Mouse (Mus musculus) G1E (cell line): ENCODE results near the gene Hopx. TPM values are rescaled to one million over a fixed set of nuclear protein-coding genes. Genes with fewer than 3 reads are reported as not detected.
"Not testable (repeated sequence)": the region's sequence is repeated elsewhere in the genome, so short reads cannot be mapped to it uniquely, and the experiment has no call there.

Source experiments
- ATAC-seq: 2 replicates; pipeline ENCODE4 v1.8.0; 2016; ENCODE audit warnings: mild to moderate bottlenecking; ENCODE audit not compliant: insufficient number of reproducible peaks, poor library complexity, low FRiP score, severe bottlenecking; ENCODE audit errors: extremely low read depth
- DNase-seq: peaks from one replicate; pipeline ENCODE4 v3.0.0; 2012; ENCODE audit warnings: low spot score
- H3K27me3 ChIP-seq: 2 replicates; pipeline ENCODE4 v1.6.1; 2012; ENCODE audit warnings: mild to moderate bottlenecking, low read length, inconsistent platforms; ENCODE audit not compliant: insufficient read depth
- H3K36me3 ChIP-seq: replicated peaks from 2 replicates; pipeline ENCODE3; 2012; ENCODE audit warnings: mild to moderate bottlenecking, inconsistent platforms
- H3K4me1 ChIP-seq: 2 replicates; pipeline ENCODE4 v1.6.1; 2012; ENCODE audit warnings: low read depth, low read length, inconsistent platforms, mixed read lengths; ENCODE audit not compliant: insufficient read depth
- H3K4me3 ChIP-seq: 2 replicates; pipeline ENCODE4 v1.5.1; 2012; ENCODE audit warnings: low read depth, mild to moderate bottlenecking, inconsistent platforms, low read length, moderate library complexity, mixed read lengths
- H3K9me3 ChIP-seq: replicated peaks from 2 replicates; pipeline ENCODE4 v1.6.1; 2012; ENCODE audit warnings: inconsistent platforms
- CTCF ChIP-seq: IDR thresholded peaks from 2 replicates; pipeline ENCODE4 v1.5.1; 2012; ENCODE audit warnings: low read depth, low read length, inconsistent platforms, mixed read lengths
- GATA1 ChIP-seq: IDR thresholded peaks from 2 replicates; pipeline ENCODE4 v1.6.1; 2012; ENCODE audit warnings: borderline replicate concordance, low read length, inconsistent platforms, mixed read lengths
- GATA2 ChIP-seq: IDR thresholded peaks from 2 replicates; pipeline ENCODE4 v1.6.1; 2012; ENCODE audit warnings: low read depth, low read length, inconsistent platforms, borderline replicate concordance
- POLR2AphosphoS5 ChIP-seq: IDR thresholded peaks from 2 replicates; pipeline ENCODE4 v1.6.1; 2012; ENCODE audit warnings: low read depth, low read length, inconsistent platforms; ENCODE audit not compliant: insufficient replicate concordance
- TAL1 ChIP-seq: conservative IDR thresholded peaks from 2 replicates; pipeline ENCODE4 v1.6.1; 2012; ENCODE audit warnings: low read depth, low read length, inconsistent platforms, mixed read lengths
- polyA plus RNA-seq: library from polyadenylated mRNA; stranded (reverse); fragments of >175 nt; gene quantifications from 2 replicates; pipeline ENCODE4 v1.2.3, GENCODE M21; 2012
- total RNA-seq, 2 experiments: library from RNA; stranded (forward) in 1 of 2; stranded (reverse) in 1 of 2; fragments of 200-1000 nt in 1 of 2; fragments of >200 nt in 1 of 2; fragmentation: Nextera tagmentation in 1 of 2; gene quantifications; 2 replicates each; pipeline ENCODE4 v1.2.3; 2014 to 2017

The Hopx gene
- total and polyA plus RNA-seq, 3 experiments: not detected

DNA sequence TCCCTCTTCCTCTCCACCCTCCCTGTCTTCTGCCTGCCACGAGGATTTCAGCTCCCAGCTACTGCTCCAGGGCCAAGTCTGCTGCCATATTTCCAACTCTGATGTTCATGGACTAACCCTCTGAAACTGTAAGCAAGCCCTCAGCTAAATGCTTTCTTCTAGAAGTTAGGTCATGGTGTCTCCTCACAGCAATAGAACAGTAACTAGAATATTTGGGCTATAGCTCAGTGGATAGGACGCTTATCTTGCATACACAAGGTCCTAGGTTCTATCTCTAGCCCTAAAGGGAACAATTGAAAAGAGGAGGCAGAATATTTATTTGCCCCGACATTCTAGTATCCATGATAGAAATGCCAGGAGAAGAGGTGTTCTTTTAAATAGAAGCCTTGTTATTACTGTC, 16.0 kb downstream of the Hopx start:
- ATAC-seq (no peak), DNase-seq (no peak)
- Histone ChIP-seq H3K9me3 (no peaks in the 10 kb centered on the region), H3K4me3 (no peak overlapping the region), H3K36me3 (no peaks in the 10 kb centered on the region), H3K27me3 (peaks cover 21% of the 10 kb centered on the region), H3K4me1 (no peaks in the 10 kb centered on the region)
- TF ChIP-seq TAL1: no peak
- no peak for TF ChIP-seq GATA2
- TF ChIP-seq POLR2AphosphoS5: no peak
- TF ChIP-seq CTCF: no peak
- no peak for TF ChIP-seq GATA1

- H3K4me1 ChIP-seq: no peaks in the 10 kb centered on the region
- H3K4me3 ChIP-seq: no peak overlapping the region
- TF ChIP-seq GATA2 (no peak), GATA1 (no peak), TAL1 (no peak), CTCF (no peak), POLR2AphosphoS5 (no peak)
- no peaks in the 10 kb centered on the region for H3K36me3 ChIP-seq
- DNase-seq (no peak), ATAC-seq (no peak)
- H3K9me3 ChIP-seq: no peaks in the 10 kb centered on the region
- H3K27me3 ChIP-seq: peaks cover 21% of the 10 kb centered on the region
Observed at GRCm38 (mm10) chr5:77097686-77098085, 17.2 kb downstream of the Hopx start.

- not testable (repeated sequence) for H3K4me3 ChIP-seq, H3K9me3 ChIP-seq, DNase-seq, H3K36me3 ChIP-seq, H3K4me1 ChIP-seq, ATAC-seq
- peaks cover 19% of the 10 kb centered on the region for H3K27me3 ChIP-seq
Observed at GRCm38 (mm10) chr5:77096194-77096593, 18.7 kb downstream of the Hopx start.

- ATAC-seq (no peak), DNase-seq (no peak)
- no peaks in the 10 kb centered on the region for H3K36me3 ChIP-seq
- H3K9me3 ChIP-seq: no peaks in the 10 kb centered on the region
- TF ChIP-seq POLR2AphosphoS5 (no peak), CTCF (no peak), TAL1 (no peak), GATA2 (no peak), GATA1 (no peak)
- peaks cover 18% of the 10 kb centered on the region for H3K27me3 ChIP-seq
- H3K4me3 ChIP-seq: no peak overlapping the region
- H3K4me1 ChIP-seq: no peaks in the 10 kb centered on the region
Observed at GRCm38 (mm10) chr5:77094510-77095491, 20.1 kb downstream of the Hopx start.

GRCm38 (mm10) chr5:77093961-77094360, 21.0 kb downstream of the Hopx start:
- no peak for DNase-seq
- H3K36me3 ChIP-seq: no peaks in the 10 kb centered on the region
- no peak for TF ChIP-seq CTCF
- TF ChIP-seq GATA2: no peak
- no peak for TF ChIP-seq POLR2AphosphoS5
- TF ChIP-seq GATA1: no peak
- no peak overlapping the region for H3K4me3 ChIP-seq
- H3K9me3 ChIP-seq: no peaks in the 10 kb centered on the region
- no peaks in the 10 kb centered on the region for H3K4me1 ChIP-seq
- H3K27me3 ChIP-seq: peaks cover 14% of the 10 kb centered on the region
- no peak for ATAC-seq

DNA sequence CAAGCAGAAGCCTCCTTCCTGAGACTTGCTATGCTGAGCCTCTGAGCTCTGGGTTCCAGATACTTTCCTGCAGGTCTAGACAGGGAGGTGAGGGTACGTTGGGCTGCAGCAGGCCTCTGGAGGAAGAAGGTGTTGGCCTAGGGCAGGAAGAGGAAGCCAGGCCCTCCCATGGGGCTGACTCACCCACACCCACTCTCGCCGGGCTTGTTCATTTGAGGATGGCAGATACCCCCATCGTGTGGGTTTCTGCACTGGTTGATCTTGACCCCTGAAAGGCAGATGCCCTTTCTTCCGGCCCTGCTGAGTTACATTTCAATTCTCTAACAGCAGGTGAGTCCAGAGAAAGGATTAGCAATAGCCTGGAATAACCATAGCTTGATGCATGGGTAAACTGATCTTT, 22.4 kb downstream of the Hopx start:
- Histone ChIP-seq H3K4me3 (no peak overlapping the region), H3K27me3 (peaks cover 14% of the 10 kb centered on the region), H3K4me1 (no peaks in the 10 kb centered on the region), H3K36me3 (no peaks in the 10 kb centered on the region), H3K9me3 (no peaks in the 10 kb centered on the region)
- no peak for DNase-seq
- no peak for TF ChIP-seq CTCF
- no peak for TF ChIP-seq TAL1
- TF ChIP-seq POLR2AphosphoS5: no peak
- no peak for TF ChIP-seq GATA1
- no peak for TF ChIP-seq GATA2
- ATAC-seq: no peak

GRCm38 (mm10) chr5:77091923-77092322, 23.0 kb downstream of the Hopx start:
- H3K9me3 ChIP-seq: no peaks in the 10 kb centered on the region
- H3K4me3 ChIP-seq: no peak overlapping the region
- H3K4me1 ChIP-seq: no peaks in the 10 kb centered on the region
- TF ChIP-seq GATA1: no peak
- no peak for TF ChIP-seq CTCF
- no peak for TF ChIP-seq POLR2AphosphoS5
- no peak for TF ChIP-seq TAL1
- TF ChIP-seq GATA2: no peak
- no peaks in the 10 kb centered on the region for H3K36me3 ChIP-seq
- ATAC-seq (no peak), DNase-seq (no peak)
- H3K27me3 ChIP-seq: peaks cover 14% of the 10 kb centered on the region
